Mouse (Mus musculus) stomach, embryonic 14.5 days (tissue): ENCODE results near the gene Ascl2. TPM values are rescaled to one million over a fixed set of nuclear protein-coding genes. Genes with fewer than 3 reads are reported as not detected.
A peak's percentile ranks its signal among the peaks of the same experiment; 100 is the strongest.

Source experiments
- ATAC-seq: fragments of 200-750 bp; cut with Nextera tagmentation; 2 replicates; pipeline ENCODE4 v1.8.0; 2017; ENCODE audit warnings: low read depth, moderate TSS enrichment; ENCODE audit not compliant: insufficient number of reproducible peaks, insufficient read depth, low FRiP score
- H3K27ac ChIP-seq: fragments of 300-500 bp; sonication (generic); 2 replicates; pipeline ENCODE4 v1.5.1; 2014; ENCODE audit warnings: mild to moderate bottlenecking, low read length, moderate library complexity, mixed read lengths
- H3K27me3 ChIP-seq: fragments of 300-500 bp; sonication (generic); 2 replicates; pipeline ENCODE4 v1.6.1; 2014; ENCODE audit warnings: low read length, control low read depth, mixed read lengths; ENCODE audit not compliant: control insufficient read depth, insufficient read depth
- H3K36me3 ChIP-seq: fragments of 300-500 bp; sonication (generic); 2 replicates; pipeline ENCODE4 v1.6.1; 2014; ENCODE audit warnings: mild to moderate bottlenecking, control low read depth, low read length, moderate library complexity, mixed read lengths; ENCODE audit not compliant: control insufficient read depth, insufficient read depth
- H3K4me1 ChIP-seq: fragments of 300-500 bp; sonication (generic); 2 replicates; pipeline ENCODE4 v1.6.1; 2014; ENCODE audit warnings: low read length, control low read depth, mixed read lengths; ENCODE audit not compliant: control insufficient read depth, insufficient read depth
- H3K4me2 ChIP-seq: fragments of 300-500 bp; sonication (generic); replicated peaks from 2 replicates; pipeline ENCODE4 v1.6.1; 2014; ENCODE audit warnings: low read depth, low read length, control low read depth
- H3K4me3 ChIP-seq: fragments of 300-500 bp; sonication (generic); 2 replicates; pipeline ENCODE4 v1.5.1; 2014; ENCODE audit warnings: low read depth, low read length, control low read depth
- H3K9ac ChIP-seq: fragments of 300-500 bp; sonication (generic); replicated peaks from 2 replicates; pipeline ENCODE4 v1.6.1; 2014; ENCODE audit warnings: low read depth, mild to moderate bottlenecking, control low read depth, low read length, moderate library complexity, mixed read lengths
- H3K9me3 ChIP-seq: fragments of 300-500 bp; sonication (generic); 2 replicates; pipeline ENCODE4 v1.6.1; 2016; ENCODE audit warnings: low read depth, low read length, control low read depth; ENCODE audit not compliant: control insufficient read depth
- WGBS: fragments of 180-500 bp; shearing (Covaris S2); extraction: QIAGEN DNeasy Blood & Tissue Kit; methylation state at CpG from one replicate; pipeline ENCODE4 v1.1.7; 2014; 5-methylcytosine and 5-hydroxymethylcytosine counted together
- polyA plus RNA-seq: library from polyadenylated mRNA; unstranded; fragments of >200 nt; fragmentation: Nextera tagmentation; extraction: Ambion mirVana; gene quantifications from 2 replicates; pipeline ENCODE4 v1.2.1, GENCODE M21; 2014

Ascl2 gene
- polyA plus RNA-seq, 1 experiment from 2014 or later, result 3.9 TPM

DNA sequence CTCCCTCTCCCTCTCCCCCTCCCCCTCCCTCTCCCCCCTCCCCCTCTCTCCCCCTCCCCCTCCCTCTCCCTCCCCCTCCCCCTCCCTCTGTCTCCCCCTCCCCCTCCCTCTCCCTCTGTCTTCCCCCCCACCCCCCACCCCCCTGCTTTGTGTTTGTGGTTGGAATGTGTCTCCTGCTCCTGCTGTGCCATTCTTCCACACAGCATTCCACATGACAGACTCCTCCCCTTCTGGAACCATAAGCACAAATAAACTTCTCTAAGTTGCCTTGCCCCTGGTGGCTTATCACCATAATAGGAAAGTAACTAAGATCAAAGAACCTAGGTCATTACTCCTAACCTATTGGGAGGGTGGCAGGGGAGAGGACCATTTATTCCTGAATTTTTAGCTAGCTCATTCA, 31.4 kb downstream of the Ascl2 start:
- Histone ChIP-seq H3K9me3 (no peaks in the 10 kb centered on the region), H3K27me3 (no peaks in the 10 kb centered on the region), H3K9ac (no peak overlapping the region), H3K4me3 (no peak overlapping the region), H3K27ac (no peak overlapping the region), H3K36me3 (no peaks in the 10 kb centered on the region), H3K4me2 (no peak overlapping the region), H3K4me1 (0 out of 2 replicates have a peak, but pooled peaks cover 3% of the 10 kb centered on the region)
- no peak for ATAC-seq

DNA sequence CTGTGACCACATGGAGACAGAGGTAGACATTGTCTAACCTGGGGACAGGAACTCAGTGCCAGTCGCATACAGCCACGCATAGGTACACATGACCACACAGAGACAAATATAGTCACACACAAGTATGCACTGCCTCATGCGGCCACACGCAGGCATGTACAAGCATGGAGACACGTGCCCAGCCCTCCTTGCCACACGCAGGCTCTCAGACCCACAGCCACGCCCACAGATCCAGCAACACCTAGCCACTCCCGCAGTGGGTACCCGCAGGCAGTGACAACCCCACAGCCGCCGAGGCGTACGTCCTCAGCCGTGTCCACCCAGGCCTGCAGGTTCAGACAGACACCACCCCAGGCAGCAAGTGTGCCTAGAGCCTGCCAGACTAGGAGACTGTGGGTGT, 33.4 kb downstream of the Ascl2 start:
- Histone ChIP-seq H3K9me3 (no peaks in the 10 kb centered on the region), H3K27me3 (no peaks in the 10 kb centered on the region), H3K27ac (no peak overlapping the region), H3K4me2 (no peak overlapping the region), H3K9ac (no peak overlapping the region), H3K36me3 (no peaks in the 10 kb centered on the region), H3K4me1 (0 out of 2 replicates have a peak, but pooled peaks cover 3% of the 10 kb centered on the region), H3K4me3 (no peak overlapping the region)
- no peak for ATAC-seq
- WGBS, result 69% methylated on average over 14 of the region's 14 CpGs

DNA sequence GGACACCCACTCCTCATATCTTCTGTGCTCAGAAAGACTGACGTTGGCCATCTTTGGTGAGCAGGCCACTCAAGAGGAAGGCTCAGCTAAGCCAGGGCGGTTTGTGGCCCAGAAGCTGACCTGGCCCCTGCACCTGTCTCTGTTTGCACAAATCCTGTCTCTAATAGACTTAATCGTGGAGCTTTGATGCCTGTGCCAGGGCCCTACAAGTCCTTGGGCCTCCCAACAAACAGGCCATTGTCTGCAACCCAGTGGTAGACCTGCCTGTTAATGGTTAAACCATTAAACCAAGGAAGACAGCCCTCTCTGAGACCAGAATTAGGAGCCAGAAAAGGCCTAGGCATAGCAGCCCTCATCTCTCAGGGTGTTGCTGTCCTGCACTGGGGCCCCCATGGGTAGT, 36.6 kb downstream of the Ascl2 start:
- 0 out of 2 replicates have a peak, but pooled peaks have one; percentile 53 for ATAC-seq
- H3K4me3 ChIP-seq, result no peak overlapping the region
- no peaks in the 10 kb centered on the region for H3K9me3 ChIP-seq
- WGBS, result 59% methylated on average over 3 of the region's 3 CpGs
- H3K27ac ChIP-seq, result peak overlapping the region; percentile 21; the same call in 1 of the 2 replicates
- H3K27me3 ChIP-seq, result no peaks in the 10 kb centered on the region
- no peak overlapping the region for H3K4me2 ChIP-seq
- 0 out of 2 replicates have a peak, but pooled peaks cover 3% of the 10 kb centered on the region for H3K4me1 ChIP-seq
- no peaks in the 10 kb centered on the region for H3K36me3 ChIP-seq
- H3K9ac ChIP-seq, result no peak overlapping the region

DNA sequence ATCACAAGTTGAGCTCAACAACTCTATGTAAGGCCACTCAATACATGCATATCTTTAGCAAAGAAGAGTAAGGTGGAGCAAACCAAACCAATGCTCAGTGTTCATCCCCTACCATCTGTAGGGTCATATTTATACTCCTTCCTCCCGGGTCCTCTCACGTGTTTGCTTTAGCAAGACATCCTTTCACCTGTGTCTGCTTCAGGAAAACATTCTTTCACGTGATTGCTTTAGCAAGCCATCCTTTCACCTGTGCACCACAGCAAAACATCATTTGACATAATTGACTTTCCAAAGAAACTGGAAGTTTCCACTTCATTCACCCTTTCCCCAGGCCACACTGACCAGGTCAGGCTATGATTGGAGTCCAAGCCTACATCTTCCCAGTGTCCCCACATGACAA, 38.0 kb downstream of the Ascl2 start, which contains the start of gene Th:
Gene Th, minus strand, starts transcription at position 101 of the 400 bp plus-strand sequence.
- H3K27me3 ChIP-seq, result no peaks in the 10 kb centered on the region
- WGBS, result 86% methylated on average over 3 of the region's 3 CpGs
- no peaks in the 10 kb centered on the region for H3K36me3 ChIP-seq
- no peak within 1 kb of the TSS; the same call in 1 of the 2 replicates for H3K27ac ChIP-seq
- no peak within 1 kb of the TSS for H3K4me2 ChIP-seq
- no peak within 1 kb of the TSS for H3K4me3 ChIP-seq
- H3K9me3 ChIP-seq, result no peaks in the 10 kb centered on the region
- H3K4me1 ChIP-seq, result 0 out of 2 replicates have a peak, but pooled peaks cover 3% of the 10 kb centered on the region
- no peak for ATAC-seq
- H3K9ac ChIP-seq, result no peak within 1 kb of the TSS

DNA sequence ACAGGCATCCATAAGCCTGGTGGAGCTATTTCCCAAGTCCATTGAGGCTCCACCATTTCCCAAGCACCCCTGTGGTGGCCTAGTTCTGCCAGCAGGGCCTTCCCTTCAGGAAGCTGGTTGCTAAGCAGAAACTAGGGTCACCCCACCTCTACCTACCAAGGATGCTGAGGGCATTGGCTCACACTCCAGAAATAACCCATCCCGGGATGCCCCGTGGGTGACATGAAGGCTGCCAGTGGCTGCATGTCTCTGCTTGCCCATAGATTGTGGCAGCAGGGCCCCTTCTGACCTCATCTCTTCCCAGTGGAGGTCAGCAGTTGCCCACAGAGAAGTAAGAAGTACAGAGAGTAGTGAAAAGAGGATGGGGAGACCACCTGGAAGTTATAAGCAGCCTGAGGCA, 39.5 kb downstream of the Ascl2 start:
- no peaks in the 10 kb centered on the region for H3K9me3 ChIP-seq
- ATAC-seq, result no peak
- no peak overlapping the region for H3K27ac ChIP-seq
- H3K4me1 ChIP-seq, result 0 out of 2 replicates have a peak, but pooled peaks cover 3% of the 10 kb centered on the region
- 83% methylated on average over 2 of the region's 2 CpGs for WGBS
- no peak overlapping the region for H3K4me3 ChIP-seq
- no peaks in the 10 kb centered on the region for H3K27me3 ChIP-seq
- no peak overlapping the region for H3K9ac ChIP-seq
- no peaks in the 10 kb centered on the region for H3K36me3 ChIP-seq
- no peak overlapping the region for H3K4me2 ChIP-seq

DNA sequence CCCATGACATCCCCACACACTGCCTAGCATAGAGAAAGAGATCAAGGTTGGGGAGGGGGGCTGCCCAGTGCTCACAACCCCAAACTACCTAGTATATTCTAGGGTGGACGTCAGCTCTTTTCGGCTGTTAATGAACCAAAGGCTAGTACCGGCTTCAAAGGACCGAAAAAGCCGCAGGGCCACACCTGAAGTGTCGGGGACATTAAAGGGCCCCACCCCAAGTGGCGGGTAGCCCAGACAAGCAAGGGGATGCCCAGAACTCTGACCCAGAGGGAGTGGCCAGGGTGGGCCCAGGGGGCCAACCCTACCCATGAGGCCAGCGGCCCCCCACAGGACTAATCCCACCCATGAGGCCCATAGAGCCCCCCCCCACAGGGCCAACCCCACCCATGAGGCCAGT, 41.8 kb downstream of the Ascl2 start:
- WGBS, result 68% methylated on average over 8 of the region's 8 CpGs
- ATAC-seq, result no peak

DNA sequence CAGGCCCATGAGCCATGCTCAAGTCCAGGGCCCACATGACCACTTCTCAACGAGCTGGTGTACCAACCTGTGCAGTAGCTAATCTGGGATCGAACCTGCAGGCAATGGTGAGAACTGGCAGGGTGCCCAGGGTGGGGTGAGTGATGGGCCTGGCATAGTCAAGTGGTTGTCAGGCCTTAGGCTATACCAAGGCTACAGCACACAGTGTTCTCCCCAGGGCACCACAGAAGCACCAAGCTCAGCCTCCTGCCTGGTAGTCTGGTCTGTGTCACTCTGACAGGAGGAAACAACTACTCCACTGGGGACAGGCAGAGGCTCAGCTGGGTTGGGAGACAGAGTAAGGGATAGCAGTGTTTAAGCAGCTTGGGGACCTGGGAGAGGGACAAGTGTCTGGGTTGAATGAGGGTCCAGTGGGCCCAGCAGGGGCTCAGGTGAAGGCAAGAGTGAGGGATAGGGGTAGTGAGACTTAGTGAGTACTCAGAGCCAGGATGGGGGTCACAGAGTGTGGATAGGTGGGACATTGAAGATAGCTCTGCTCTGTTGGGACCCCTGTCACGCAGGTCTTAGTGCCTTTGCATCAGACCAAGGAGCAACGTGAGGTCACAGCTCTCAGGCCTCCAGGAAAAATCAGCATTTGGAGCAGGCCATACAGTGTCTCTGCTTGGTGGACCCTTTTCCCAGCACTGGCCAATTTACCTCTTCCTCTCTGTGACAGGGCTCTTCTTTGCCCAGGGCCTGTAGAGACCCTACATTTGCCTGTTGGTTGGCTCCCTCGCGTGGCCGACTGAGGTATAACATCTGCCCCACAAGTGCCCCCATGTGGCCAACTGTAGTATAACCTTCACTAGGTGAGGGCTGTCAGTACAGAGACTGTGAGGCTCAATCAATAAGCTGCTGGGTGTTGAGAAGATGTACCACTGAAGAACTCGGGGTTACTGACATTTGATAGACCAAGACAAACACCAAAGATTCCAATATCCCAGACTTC, 50.1 kb downstream of the Ascl2 start:
- Histone ChIP-seq H3K27ac (no peak overlapping the region), H3K27me3 (no peaks in the 10 kb centered on the region), H3K4me2 (no peak overlapping the region), H3K9ac (no peak overlapping the region), H3K4me1 (0 out of 2 replicates have a peak, but pooled peaks cover 6% of the 10 kb centered on the region), H3K4me3 (no peak overlapping the region), H3K9me3 (no peaks in the 10 kb centered on the region), H3K36me3 (no peaks in the 10 kb centered on the region)
- peak; percentile 60 for ATAC-seq
- WGBS, result 35% methylated on average over 8 of the region's 8 CpGs

More for the DNA sequence above, 41.8 kb downstream of the Ascl2 start:
- H3K4me1 ChIP-seq, result no peaks in the 10 kb centered on the region
- no peaks in the 10 kb centered on the region for H3K36me3 ChIP-seq
- no peak overlapping the region for H3K4me3 ChIP-seq
- no peak overlapping the region for H3K4me2 ChIP-seq
- H3K27ac ChIP-seq, result no peak overlapping the region
- no peaks in the 10 kb centered on the region for H3K9me3 ChIP-seq
- no peaks in the 10 kb centered on the region for H3K27me3 ChIP-seq
- H3K9ac ChIP-seq, result no peak overlapping the region

DNA sequence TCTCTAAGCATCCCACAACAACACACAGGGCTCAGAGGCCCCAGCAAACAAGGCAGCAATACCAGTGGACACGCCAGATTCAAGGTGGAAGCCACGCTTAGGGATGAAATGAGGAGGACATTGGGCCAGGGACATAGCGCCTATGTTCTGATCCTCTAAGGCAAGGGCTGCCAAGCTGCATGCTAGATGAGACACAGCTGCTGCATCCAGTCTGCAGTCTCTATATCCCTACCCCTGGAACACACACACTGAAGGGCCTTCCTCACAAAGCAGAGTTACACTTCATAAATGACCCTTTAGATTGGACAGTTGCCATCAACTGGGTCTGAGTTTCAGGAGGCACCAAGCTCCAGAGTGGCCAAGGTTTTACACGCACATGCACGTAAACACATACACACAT, 51.4 kb downstream of the Ascl2 start:
- Histone ChIP-seq H3K4me3 (no peak overlapping the region), H3K9ac (no peak overlapping the region), H3K4me1 (0 out of 2 replicates have a peak, but pooled peaks cover 6% of the 10 kb centered on the region), H3K36me3 (no peaks in the 10 kb centered on the region), H3K9me3 (no peaks in the 10 kb centered on the region), H3K27me3 (no peaks in the 10 kb centered on the region), H3K27ac (no peak overlapping the region), H3K4me2 (no peak overlapping the region)
- ATAC-seq, result no peak
- WGBS, result 66% methylated on average over 5 of the region's 5 CpGs
